Mouse (Mus musculus) midbrain, embryonic 15.5 days (tissue): ENCODE results near the gene Mau2. TPM values are rescaled to one million over a fixed set of nuclear protein-coding genes. Genes with fewer than 3 reads are reported as not detected.

Experiments
- polyA plus RNA-seq: library from polyadenylated mRNA; unstranded; fragments of >200 nt; fragmentation: Nextera tagmentation; extraction: Ambion mirVana; gene quantifications from 2 replicates; pipeline ENCODE4 v1.2.1, GENCODE M21; 2015

The Mau2 gene
- polyA plus RNA-seq, 1 experiment from 2014 or later = 87.8 TPM

Other genes with a start within 250 kb of the Mau2 start
- gene Gmip, start 234.1 kb downstream of the Mau2 start, polyA plus RNA-seq = 38.5 and 43.2 TPM in 2 replicates
- 0.76 and 0.80 TPM in 2 replicates for gene Lpar2, start 220.3 kb downstream of the Mau2 start, polyA plus RNA-seq
- 58.2 and 62.1 TPM in 2 replicates for gene Pbx4, start 210.2 kb downstream of the Mau2 start, polyA plus RNA-seq
- gene Cilp2, start 155.0 kb downstream of the Mau2 start, polyA plus RNA-seq = 5.8 and 5.9 TPM in 2 replicates
- gene Tssk6, start 140.6 kb downstream of the Mau2 start, polyA plus RNA-seq = 4.5 and 4.7 TPM in 2 replicates
- gene Ndufa13, start 140.2 kb downstream of the Mau2 start, polyA plus RNA-seq = 171 and 172 TPM in 2 replicates
- gene Yjefn3, start 140.0 kb downstream of the Mau2 start, polyA plus RNA-seq = 9.6 and 12.2 TPM in 2 replicates
- gene Gatad2a, start 46.4 kb downstream of the Mau2 start, polyA plus RNA-seq = 27.2 and 31.7 TPM in 2 replicates
- gene Sugp1, start 79 bp upstream of the Mau2 start, polyA plus RNA-seq = 65.4 and 65.9 TPM in 2 replicates
- 1.7 and 2.1 TPM in 2 replicates for gene Tm6sf2, start 30.2 kb upstream of the Mau2 start, polyA plus RNA-seq
- 0.93 and 1.4 TPM in 2 replicates for gene Hapln4, start 40.7 kb upstream of the Mau2 start, polyA plus RNA-seq
- gene Ncan, start 78.1 kb upstream of the Mau2 start, polyA plus RNA-seq = 186 and 193 TPM in 2 replicates
- 36.7 and 39.1 TPM in 2 replicates for gene Nr2c2ap, start 88.6 kb upstream of the Mau2 start, polyA plus RNA-seq
- gene Rfxank, start 96.4 kb upstream of the Mau2 start, polyA plus RNA-seq = 13.4 and 14.2 TPM in 2 replicates
- 59.1 and 64.8 TPM in 2 replicates for gene Borcs8, start 96.8 kb upstream of the Mau2 start, polyA plus RNA-seq
- gene Mef2b, start 97.0 kb upstream of the Mau2 start, polyA plus RNA-seq = 0.37 and 0.56 TPM in 2 replicates
- gene Tmem161a, start 129.6 kb upstream of the Mau2 start, polyA plus RNA-seq = 60.9 and 62.0 TPM in 2 replicates
- gene Slc25a42, start 169.6 kb upstream of the Mau2 start, polyA plus RNA-seq = 8.7 and 10.9 TPM in 2 replicates
- gene Sugp2, start 191.5 kb upstream of the Mau2 start, polyA plus RNA-seq = 102 and 109 TPM in 2 replicates
- 117 and 118 TPM in 2 replicates for gene Armc6, start 191.7 kb upstream of the Mau2 start, polyA plus RNA-seq
- 37.9 and 41.2 TPM in 2 replicates for gene Homer3, start 240.1 kb upstream of the Mau2 start, polyA plus RNA-seq